Mouse (Mus musculus) G1E (cell line): Measurements from ENCODE around the gene Ctcf. TPM values are rescaled to one million over a fixed set of nuclear protein-coding genes. Genes with fewer than 3 reads are reported as not detected.
A peak's percentile ranks its signal among the peaks of the same experiment; 100 is the strongest.

Experiments
- ATAC-seq: 2 replicates; pipeline ENCODE4 v1.8.0; 2016; ENCODE audit warnings: mild to moderate bottlenecking; ENCODE audit not compliant: insufficient number of reproducible peaks, poor library complexity, low FRiP score, severe bottlenecking; ENCODE audit errors: extremely low read depth
- DNase-seq: peaks from one replicate; pipeline ENCODE4 v3.0.0; 2012; ENCODE audit warnings: low spot score
- H3K27me3 ChIP-seq: 2 replicates; pipeline ENCODE4 v1.6.1; 2012; ENCODE audit warnings: mild to moderate bottlenecking, low read length, inconsistent platforms; ENCODE audit not compliant: insufficient read depth
- H3K36me3 ChIP-seq: replicated peaks from 2 replicates; pipeline ENCODE3; 2012; ENCODE audit warnings: mild to moderate bottlenecking, inconsistent platforms
- H3K4me1 ChIP-seq: 2 replicates; pipeline ENCODE4 v1.6.1; 2012; ENCODE audit warnings: low read depth, low read length, inconsistent platforms, mixed read lengths; ENCODE audit not compliant: insufficient read depth
- H3K4me3 ChIP-seq: 2 replicates; pipeline ENCODE4 v1.5.1; 2012; ENCODE audit warnings: low read depth, mild to moderate bottlenecking, inconsistent platforms, low read length, moderate library complexity, mixed read lengths
- H3K9me3 ChIP-seq: replicated peaks from 2 replicates; pipeline ENCODE4 v1.6.1; 2012; ENCODE audit warnings: inconsistent platforms
- CTCF ChIP-seq: IDR thresholded peaks from 2 replicates; pipeline ENCODE4 v1.5.1; 2012; ENCODE audit warnings: low read depth, low read length, inconsistent platforms, mixed read lengths
- GATA1 ChIP-seq: IDR thresholded peaks from 2 replicates; pipeline ENCODE4 v1.6.1; 2012; ENCODE audit warnings: borderline replicate concordance, low read length, inconsistent platforms, mixed read lengths
- GATA2 ChIP-seq: IDR thresholded peaks from 2 replicates; pipeline ENCODE4 v1.6.1; 2012; ENCODE audit warnings: low read depth, low read length, inconsistent platforms, borderline replicate concordance
- POLR2AphosphoS5 ChIP-seq: IDR thresholded peaks from 2 replicates; pipeline ENCODE4 v1.6.1; 2012; ENCODE audit warnings: low read depth, low read length, inconsistent platforms; ENCODE audit not compliant: insufficient replicate concordance
- TAL1 ChIP-seq: conservative IDR thresholded peaks from 2 replicates; pipeline ENCODE4 v1.6.1; 2012; ENCODE audit warnings: low read depth, low read length, inconsistent platforms, mixed read lengths
- polyA plus RNA-seq: library from polyadenylated mRNA; stranded (reverse); fragments of >175 nt; gene quantifications from 2 replicates; pipeline ENCODE4 v1.2.3, GENCODE M21; 2012
- total RNA-seq, 2 experiments: library from RNA; stranded (forward) in 1 of 2; stranded (reverse) in 1 of 2; fragments of 200-1000 nt in 1 of 2; fragments of >200 nt in 1 of 2; fragmentation: Nextera tagmentation in 1 of 2; gene quantifications; 2 replicates each; pipeline ENCODE4 v1.2.3; 2014 to 2017

Gene Ctcf
- total and polyA plus RNA-seq, 3 experiments, result 78.9 to 155 (median 133) TPM

DNA sequence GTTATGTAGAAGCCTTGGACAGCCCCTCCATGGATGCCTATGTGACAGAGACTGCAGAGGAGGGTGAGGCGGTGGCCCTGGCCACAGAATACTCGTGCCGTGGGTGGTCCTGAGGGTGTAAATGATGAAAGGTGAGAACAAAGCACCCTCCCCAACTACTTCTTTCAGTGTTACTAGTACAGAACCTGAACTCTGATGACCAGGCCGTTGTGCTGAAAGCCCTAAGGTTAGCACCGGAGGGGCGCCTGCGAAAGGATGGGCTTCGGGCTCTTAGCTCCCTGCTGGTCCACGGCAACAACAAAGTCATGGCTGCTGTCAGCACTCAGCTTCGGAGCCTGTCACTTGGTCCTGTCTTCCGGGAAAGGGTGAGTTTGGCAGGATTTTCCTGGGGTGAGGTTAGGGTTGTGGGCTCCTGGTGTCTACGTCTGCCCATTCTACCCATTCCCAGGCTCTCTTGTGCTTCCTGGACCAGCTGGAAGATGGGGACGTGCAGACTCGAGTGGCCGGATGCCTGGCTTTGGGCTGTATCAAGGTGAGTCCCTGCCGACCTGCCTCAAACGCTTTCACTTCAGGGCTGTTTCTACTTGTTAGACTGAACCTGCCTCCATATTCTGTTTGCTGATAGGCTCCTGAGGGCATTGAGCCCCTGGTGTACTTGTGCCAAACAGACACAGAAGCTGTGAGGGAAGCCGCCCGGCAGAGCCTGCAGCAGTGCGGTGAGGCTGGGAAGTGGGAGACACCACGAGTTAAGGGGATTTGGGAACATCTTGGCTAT lies 15.2 kb upstream of the Ctcf start:
- Histone ChIP-seq H3K4me3 (no peak overlapping the region), H3K4me1 (peaks cover 88% of the 10 kb centered on the region), H3K9me3 (no peaks in the 10 kb centered on the region), H3K27me3 (no peaks in the 10 kb centered on the region; the same call in 1 of the 2 replicates), H3K36me3 (peaks cover 100% of the 10 kb centered on the region)
- no peak for ATAC-seq
- DNase-seq, result no peak
- TF ChIP-seq TAL1 (no peak), CTCF (no peak), GATA1 (no peak), POLR2AphosphoS5 (no peak), GATA2 (no peak)

DNA sequence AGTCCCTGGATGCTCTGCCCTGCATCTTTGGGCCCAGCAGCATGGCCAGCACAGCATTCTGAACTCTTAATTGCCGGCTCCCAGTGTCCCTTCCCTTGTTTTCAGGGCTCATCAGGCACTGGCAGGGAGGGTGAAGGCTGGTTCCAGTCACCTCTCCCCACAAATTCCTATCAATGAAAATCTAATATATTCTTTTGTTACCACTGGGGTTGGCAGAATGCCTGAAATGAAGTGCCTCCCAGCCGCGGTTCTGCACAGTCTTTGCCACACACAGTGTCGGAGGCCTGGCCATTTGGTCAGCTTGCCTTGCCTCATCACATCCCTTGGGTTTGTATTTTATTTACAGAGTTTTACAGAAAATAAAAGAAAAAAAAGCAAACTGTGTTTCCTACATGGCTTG lies 14.5 kb upstream of the Ctcf start:
- Histone ChIP-seq H3K9me3 (no peaks in the 10 kb centered on the region), H3K4me1 (peaks cover 81% of the 10 kb centered on the region), H3K27me3 (no peaks in the 10 kb centered on the region; the same call in 1 of the 2 replicates), H3K36me3 (peaks cover 96% of the 10 kb centered on the region), H3K4me3 (no peak overlapping the region)
- DNase-seq, result no peak
- ATAC-seq, result no peak
- no peak for TF ChIP-seq GATA1
- no peak for TF ChIP-seq CTCF
- TF ChIP-seq TAL1, result no peak
- TF ChIP-seq GATA2, result no peak
- TF ChIP-seq POLR2AphosphoS5, result no peak; the same call in 1 of the 2 replicates

DNA sequence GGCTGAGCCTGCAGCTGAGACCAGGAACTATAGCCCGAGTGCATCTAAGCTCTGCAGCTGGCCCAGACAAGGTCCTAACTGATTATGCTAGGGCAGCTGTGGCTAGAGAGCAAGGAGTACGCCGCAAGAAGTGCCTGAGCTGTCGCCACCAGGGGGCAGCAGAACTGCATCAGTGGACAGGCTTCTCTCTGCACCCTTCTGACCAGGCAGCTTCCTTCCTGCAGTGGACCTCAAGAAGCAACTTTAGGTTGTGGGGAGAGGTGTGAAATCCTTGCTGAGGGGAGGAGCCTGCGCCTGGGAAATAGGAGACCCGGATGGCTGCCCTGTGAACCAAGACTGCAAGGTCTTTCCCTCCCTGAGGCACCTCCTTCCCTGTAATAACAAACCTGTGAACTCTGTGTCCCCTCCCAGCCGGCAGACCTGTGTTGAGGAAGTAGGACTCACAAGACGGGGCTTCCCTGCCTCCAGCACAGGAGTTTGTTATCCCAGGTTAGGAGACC lies 13.9 kb upstream of the Ctcf start:
- Histone ChIP-seq H3K27me3 (no peaks in the 10 kb centered on the region; the same call in 1 of the 2 replicates), H3K9me3 (no peaks in the 10 kb centered on the region), H3K4me1 (peaks cover 75% of the 10 kb centered on the region), H3K36me3 (peaks cover 92% of the 10 kb centered on the region), H3K4me3 (peak overlapping the region; percentile 11; the same call in 1 of the 2 replicates)
- peak; percentile 67 for DNase-seq
- TF ChIP-seq GATA2 (no peak), CTCF (peak; percentile 93)
- peak; percentile 72 for ATAC-seq

DNA sequence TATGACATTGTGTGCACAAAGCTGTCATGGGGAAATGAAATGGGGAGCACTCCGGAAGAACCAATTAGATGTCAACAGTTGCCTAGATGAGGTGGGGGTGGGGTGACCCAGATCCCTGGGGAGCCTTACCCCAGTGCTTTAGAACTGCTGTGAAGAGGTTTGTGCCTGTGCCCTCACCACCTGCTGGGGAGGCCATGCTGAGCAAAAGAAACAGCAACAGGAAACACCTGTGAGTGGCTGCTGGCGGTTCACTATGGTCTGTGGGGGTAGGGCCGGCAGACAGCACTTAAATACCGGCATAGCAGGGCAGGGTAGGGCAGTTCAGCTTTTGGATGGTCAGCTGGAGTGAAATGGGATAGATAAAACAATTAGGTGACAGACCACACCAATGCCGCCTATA lies 13.2 kb upstream of the Ctcf start:
- Histone ChIP-seq H3K9me3 (no peaks in the 10 kb centered on the region), H3K4me3 (no peak overlapping the region; the same call in 1 of the 2 replicates), H3K4me1 (peaks cover 68% of the 10 kb centered on the region), H3K27me3 (no peaks in the 10 kb centered on the region; the same call in 1 of the 2 replicates), H3K36me3 (peaks cover 90% of the 10 kb centered on the region)
- no peak for DNase-seq
- ATAC-seq, result peak; percentile 29; the same call in 1 of the 2 replicates
- TF ChIP-seq GATA2 (no peak), POLR2AphosphoS5 (no peak), GATA1 (no peak), TAL1 (no peak), CTCF (no peak)

DNA sequence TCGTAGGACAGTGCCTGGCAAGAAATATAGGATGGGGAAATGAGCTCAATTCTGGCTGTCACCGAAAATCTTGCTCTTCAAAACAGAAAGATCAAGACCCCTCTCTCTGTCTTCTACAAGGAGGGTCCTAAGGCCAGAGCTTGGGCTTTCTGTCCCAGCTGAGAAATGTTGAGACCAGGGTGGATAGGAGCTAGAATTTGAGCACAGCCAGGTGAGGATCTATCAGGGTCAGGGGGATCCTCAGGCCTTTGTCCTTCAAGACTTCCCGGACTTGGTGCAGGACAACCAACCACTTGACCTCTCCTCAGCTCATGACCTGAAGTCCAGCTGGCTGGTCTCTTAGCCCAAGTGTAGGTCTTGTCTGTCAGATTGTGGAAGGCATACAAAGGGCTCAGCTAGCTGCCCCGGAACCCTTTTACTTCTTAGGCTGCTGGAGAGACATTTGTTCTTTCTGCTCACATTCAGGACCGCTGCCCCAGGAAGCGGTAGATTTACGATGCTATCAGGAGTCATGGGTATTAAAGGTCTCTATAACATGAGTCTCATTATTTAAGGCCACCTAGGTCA lies 12.6 kb upstream of the Ctcf start:
- Histone ChIP-seq H3K27me3 (no peaks in the 10 kb centered on the region; the same call in 1 of the 2 replicates), H3K36me3 (peaks cover 90% of the 10 kb centered on the region), H3K4me3 (no peak overlapping the region), H3K9me3 (no peaks in the 10 kb centered on the region), H3K4me1 (peaks cover 62% of the 10 kb centered on the region)
- TF ChIP-seq POLR2AphosphoS5 (no peak), GATA1 (no peak), GATA2 (no peak), CTCF (no peak), TAL1 (no peak)
- ATAC-seq, result no peak
- no peak for DNase-seq

DNA sequence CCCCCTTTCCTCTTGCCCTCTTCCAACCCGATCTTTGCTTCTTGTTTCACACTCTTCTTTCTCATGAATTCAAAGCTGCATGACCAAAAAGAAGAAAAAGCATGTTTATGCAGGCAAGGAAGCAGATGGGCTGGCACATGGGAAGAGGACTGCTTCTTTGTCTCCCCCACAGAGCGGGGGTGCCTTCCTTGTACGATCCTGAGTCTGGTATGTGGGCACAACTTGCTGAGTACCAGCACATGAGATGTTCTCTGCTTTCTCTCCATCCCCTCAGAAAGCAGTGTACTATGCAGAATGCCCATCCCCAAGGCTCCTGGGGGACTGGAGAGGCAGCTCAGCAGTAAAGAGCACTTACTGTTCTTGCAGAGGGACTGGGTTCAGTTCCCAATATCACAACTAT lies 12.0 kb upstream of the Ctcf start:
- no peak for DNase-seq
- Histone ChIP-seq H3K4me3 (no peak overlapping the region), H3K36me3 (peaks cover 85% of the 10 kb centered on the region), H3K9me3 (no peaks in the 10 kb centered on the region), H3K4me1 (peaks cover 56% of the 10 kb centered on the region), H3K27me3 (no peaks in the 10 kb centered on the region; the same call in 1 of the 2 replicates)
- TF ChIP-seq TAL1 (no peak), GATA1 (no peak), POLR2AphosphoS5 (no peak), GATA2 (no peak)
- no peak for ATAC-seq
